Mouse (Mus musculus) hindbrain, postnatal 0 days (tissue): ENCODE measurements at regions not wholly inside any gene's neighbourhood (a gene's known extent, or its start where the extent isn't known, plus 50 kb on each side); places are given as distances from the start of the nearest gene placed in this dataset.

Source experiments
- ATAC-seq: fragments of 200-750 bp; cut with Nextera tagmentation; 2 replicates; pipeline ENCODE4 v1.8.0; 2017; ENCODE audit warnings: mild to moderate bottlenecking, moderate TSS enrichment, moderate library complexity
- DNase-seq: peaks from one replicate; pipeline ENCODE4 v3.0.0-alpha.2; 2015; ENCODE audit warnings: low spot score
- H3K27ac ChIP-seq: fragments of 300-500 bp; sonication (generic); 2 replicates; pipeline ENCODE4 v1.5.1; 2014; ENCODE audit warnings: mild to moderate bottlenecking
- H3K27me3 ChIP-seq: fragments of 300-500 bp; sonication (generic); 2 replicates; pipeline ENCODE4 v1.6.1; 2014; ENCODE audit warnings: low read length, mixed read lengths; ENCODE audit not compliant: insufficient read depth
- H3K36me3 ChIP-seq: fragments of 300-500 bp; sonication (generic); 2 replicates; pipeline ENCODE4 v1.6.1; 2014; ENCODE audit warnings: low read length, mixed read lengths; ENCODE audit not compliant: insufficient read depth
- H3K4me1 ChIP-seq: fragments of 300-500 bp; sonication (generic); 2 replicates; pipeline ENCODE4 v1.6.1; 2014; ENCODE audit warnings: antibody characterized with exemption, low read length, mixed read lengths; ENCODE audit not compliant: insufficient read depth
- H3K4me2 ChIP-seq: fragments of 300-500 bp; sonication (generic); 2 replicates; pipeline ENCODE4 v1.6.1; 2014; ENCODE audit warnings: low read depth, mild to moderate bottlenecking, low read length, moderate library complexity, mixed read lengths
- H3K4me3 ChIP-seq: fragments of 300-500 bp; sonication (generic); 2 replicates; pipeline ENCODE4 v1.5.1; 2014; ENCODE audit warnings: low read length
- H3K9ac ChIP-seq: fragments of 300-500 bp; sonication (generic); replicated peaks from 2 replicates; pipeline ENCODE4 v1.6.1; 2014; ENCODE audit warnings: mild to moderate bottlenecking, low read length, moderate library complexity, mixed read lengths
- H3K9me3 ChIP-seq: fragments of 300-500 bp; sonication (generic); 2 replicates; pipeline ENCODE4 v1.6.1; 2016; ENCODE audit warnings: low read length, mixed read lengths
- CTCF ChIP-seq: IDR thresholded peaks from 2 replicates; pipeline ENCODE4 v1.5.1; 2016; ENCODE audit warnings: antibody characterized with exemption, control low read depth, low read depth
- WGBS: fragments of 180-500 bp; shearing (Covaris S2); extraction: QIAGEN DNeasy Blood & Tissue Kit; methylation state at CpG from one replicate; pipeline ENCODE4 v1.1.7; 2014; 5-methylcytosine and 5-hydroxymethylcytosine counted together

DNA sequence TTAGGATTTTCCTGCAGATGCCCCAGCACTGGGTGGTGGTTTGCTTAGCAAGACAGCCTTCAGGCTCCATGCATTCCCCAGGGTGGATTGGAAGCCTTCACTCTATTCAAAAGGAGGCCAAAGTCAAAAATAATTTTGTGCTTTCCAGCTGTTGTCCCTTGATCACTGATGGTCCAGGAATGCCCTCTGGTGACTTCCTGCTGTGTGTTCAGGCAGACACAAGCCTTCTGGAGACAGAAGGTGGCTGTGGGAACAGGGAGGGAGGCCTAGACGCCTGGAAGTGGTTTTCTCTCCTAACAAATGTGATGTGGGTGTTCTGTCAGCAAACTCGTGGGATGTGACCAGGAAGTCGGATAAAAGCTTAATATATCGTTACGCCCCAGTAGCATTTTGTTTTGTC is 81.3 kb downstream of the Atp6ap1l start:
- H3K4me3 ChIP-seq = no peak overlapping the region
- 69% methylated on average over 5 of the region's 5 CpGs for WGBS
- H3K27me3 ChIP-seq = no peaks in the 10 kb centered on the region
- no peak overlapping the region for H3K4me2 ChIP-seq
- TF ChIP-seq CTCF = peak; percentile 34
- no peaks in the 10 kb centered on the region for H3K4me1 ChIP-seq
- DNase-seq (no peak), ATAC-seq (no peak)
- H3K9ac ChIP-seq = no peak overlapping the region
- no peaks in the 10 kb centered on the region for H3K36me3 ChIP-seq
- no peak overlapping the region for H3K27ac ChIP-seq
- no peaks in the 10 kb centered on the region for H3K9me3 ChIP-seq

DNA sequence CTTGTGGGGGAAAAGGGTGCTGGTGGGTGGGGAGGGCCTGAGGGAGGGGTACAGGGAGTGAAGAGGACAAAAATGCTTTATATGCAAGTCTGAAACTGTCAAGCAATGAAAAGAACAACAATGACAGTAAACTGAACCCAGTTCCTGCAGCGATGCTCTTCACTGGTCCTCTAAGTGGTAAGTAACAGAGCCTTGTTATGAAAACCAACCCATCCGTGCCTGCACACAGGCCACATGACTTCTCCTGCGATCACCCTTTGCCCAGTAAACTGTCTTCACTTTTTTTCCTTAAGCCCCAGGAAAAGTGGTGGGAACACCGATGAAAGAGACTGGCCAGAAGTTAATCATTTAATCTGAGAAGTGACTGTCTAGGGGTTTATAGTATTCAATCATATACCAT is 83.3 kb downstream of the Atp6ap1l start:
- H3K4me3 ChIP-seq = no peak overlapping the region
- ATAC-seq (no peak), DNase-seq (no peak)
- no peak overlapping the region for H3K9ac ChIP-seq
- H3K36me3 ChIP-seq = no peaks in the 10 kb centered on the region
- H3K9me3 ChIP-seq = no peaks in the 10 kb centered on the region
- no peak for TF ChIP-seq CTCF
- H3K27me3 ChIP-seq = no peaks in the 10 kb centered on the region
- no peaks in the 10 kb centered on the region for H3K4me1 ChIP-seq
- H3K4me2 ChIP-seq = no peak overlapping the region
- H3K27ac ChIP-seq = no peak overlapping the region
- WGBS = 83% methylated on average over 4 of the region's 4 CpGs

DNA sequence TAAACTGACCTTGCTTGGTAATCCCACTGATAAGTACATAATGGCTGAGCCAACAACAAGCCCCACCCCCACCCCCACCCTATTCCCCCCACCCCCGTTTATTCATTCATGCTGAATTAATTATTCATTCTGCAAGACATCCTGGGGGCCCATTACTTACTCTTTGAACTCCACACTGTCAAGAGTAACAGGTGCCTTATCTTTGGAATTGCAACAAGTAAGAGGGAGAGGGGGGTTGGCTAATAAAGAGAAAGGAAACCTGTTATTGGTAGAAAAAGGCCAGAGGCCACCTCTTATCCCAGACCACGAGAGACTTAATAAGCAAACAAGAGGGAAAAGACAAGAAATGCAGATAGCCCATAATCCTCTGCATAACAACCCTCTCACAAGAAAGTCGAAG is 84.7 kb downstream of the Atp6ap1l start:
- Histone ChIP-seq H3K27ac (no peak overlapping the region), H3K36me3 (no peaks in the 10 kb centered on the region), H3K4me1 (no peaks in the 10 kb centered on the region), H3K9me3 (no peaks in the 10 kb centered on the region), H3K9ac (no peak overlapping the region), H3K27me3 (no peaks in the 10 kb centered on the region), H3K4me2 (no peak overlapping the region), H3K4me3 (no peak overlapping the region)
- no peak for ATAC-seq
- 32% methylated on average over 3 of the region's 3 CpGs for WGBS
- no peak for DNase-seq
- TF ChIP-seq CTCF = no peak

DNA sequence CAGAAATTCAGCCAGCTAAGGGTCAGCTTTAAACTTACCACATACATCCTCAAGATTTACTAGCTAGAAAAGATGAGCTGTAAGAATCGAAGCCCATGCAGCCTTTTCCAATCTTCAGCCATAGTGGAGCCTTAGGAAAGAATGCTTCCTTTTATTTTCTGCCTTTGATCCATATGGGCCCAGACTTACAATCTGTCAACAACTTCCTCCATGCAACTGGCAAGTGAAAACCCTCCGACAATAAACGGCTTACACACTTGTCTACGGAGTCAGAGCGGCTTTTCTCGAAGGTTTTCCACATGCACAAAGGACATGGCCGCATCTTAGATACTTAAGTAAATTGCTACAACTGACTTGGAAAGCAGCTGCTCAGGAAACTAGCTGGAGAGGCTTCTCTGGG is 85.2 kb downstream of the Atp6ap1l start:
- TF ChIP-seq CTCF = no peak
- no peaks in the 10 kb centered on the region for H3K27me3 ChIP-seq
- ATAC-seq = no peak
- no peak overlapping the region for H3K27ac ChIP-seq
- 70% methylated on average over 7 of the region's 7 CpGs for WGBS
- H3K4me2 ChIP-seq = no peak overlapping the region
- H3K4me1 ChIP-seq = no peaks in the 10 kb centered on the region
- H3K4me3 ChIP-seq = no peak overlapping the region
- H3K36me3 ChIP-seq = no peaks in the 10 kb centered on the region
- no peaks in the 10 kb centered on the region for H3K9me3 ChIP-seq
- no peak for DNase-seq
- H3K9ac ChIP-seq = no peak overlapping the region

DNA sequence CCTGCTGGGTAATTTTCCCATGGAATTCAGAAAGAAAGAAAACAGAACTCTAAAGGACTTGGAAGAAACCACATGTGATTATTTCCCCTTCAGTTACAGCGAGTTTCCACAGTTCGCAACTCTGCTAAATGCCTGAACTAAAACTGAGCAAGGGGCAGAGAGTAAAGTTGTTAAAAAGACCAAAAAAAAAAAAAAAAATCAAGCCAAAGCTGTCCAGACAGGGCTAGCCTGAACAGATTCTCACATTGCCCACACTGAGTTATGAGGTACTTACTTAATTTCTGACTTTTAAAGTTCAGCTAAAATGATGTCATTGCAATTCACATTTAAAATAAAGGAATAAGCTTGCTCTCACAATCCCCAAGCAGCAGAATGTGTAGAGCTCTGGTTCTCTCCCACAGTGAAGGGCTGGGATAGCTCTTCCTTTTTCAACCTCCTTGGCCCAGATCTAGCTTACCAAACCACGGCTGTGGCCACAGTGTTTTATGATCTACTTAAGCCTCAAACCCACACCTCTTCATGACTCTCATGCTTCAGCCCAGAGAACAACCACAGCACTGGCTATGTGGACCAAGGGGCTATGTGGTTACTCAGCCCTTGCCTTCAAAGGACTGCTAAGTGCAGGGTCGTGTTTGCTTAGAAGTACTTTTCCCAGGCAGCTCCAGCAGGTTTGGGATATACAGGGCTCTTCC is 90.8 kb downstream of the Atp6ap1l start:
- Histone ChIP-seq H3K4me3 (no peak overlapping the region), H3K4me2 (no peak overlapping the region), H3K27me3 (no peaks in the 10 kb centered on the region), H3K27ac (no peak overlapping the region), H3K9ac (no peak overlapping the region), H3K9me3 (no peaks in the 10 kb centered on the region), H3K4me1 (no peaks in the 10 kb centered on the region), H3K36me3 (no peaks in the 10 kb centered on the region)
- WGBS = 74% methylated on average over 4 of the region's 4 CpGs
- ATAC-seq (no peak), DNase-seq (no peak)
- TF ChIP-seq CTCF = no peak

DNA sequence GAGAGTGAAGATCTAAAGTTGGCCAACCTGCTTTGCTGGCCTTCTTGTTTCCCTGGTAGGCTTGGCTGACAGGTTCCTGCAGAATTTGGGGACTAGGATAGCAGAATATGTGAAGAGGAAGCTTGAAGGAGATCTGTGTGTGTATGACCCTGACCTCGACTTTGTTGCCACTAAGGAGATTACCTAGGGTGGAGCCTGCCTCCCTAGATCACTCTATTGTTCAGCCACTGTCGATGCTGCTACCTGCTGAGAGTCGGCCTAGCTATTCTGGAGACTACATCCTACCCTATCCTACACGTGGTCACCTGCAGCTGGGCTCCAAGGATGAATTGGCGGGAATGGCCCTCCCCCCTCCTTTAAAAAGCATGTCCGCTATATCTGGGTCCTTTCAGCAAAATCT is 95.1 kb downstream of the Atp6ap1l start:
- Histone ChIP-seq H3K4me1 (no peaks in the 10 kb centered on the region), H3K36me3 (no peaks in the 10 kb centered on the region), H3K27me3 (no peaks in the 10 kb centered on the region), H3K4me3 (no peak overlapping the region), H3K27ac (no peak overlapping the region), H3K9me3 (no peaks in the 10 kb centered on the region), H3K9ac (no peak overlapping the region), H3K4me2 (no peak overlapping the region)
- WGBS = 73% methylated on average over 6 of the region's 6 CpGs
- DNase-seq (no peak), ATAC-seq (no peak)
- no peak for TF ChIP-seq CTCF

DNA sequence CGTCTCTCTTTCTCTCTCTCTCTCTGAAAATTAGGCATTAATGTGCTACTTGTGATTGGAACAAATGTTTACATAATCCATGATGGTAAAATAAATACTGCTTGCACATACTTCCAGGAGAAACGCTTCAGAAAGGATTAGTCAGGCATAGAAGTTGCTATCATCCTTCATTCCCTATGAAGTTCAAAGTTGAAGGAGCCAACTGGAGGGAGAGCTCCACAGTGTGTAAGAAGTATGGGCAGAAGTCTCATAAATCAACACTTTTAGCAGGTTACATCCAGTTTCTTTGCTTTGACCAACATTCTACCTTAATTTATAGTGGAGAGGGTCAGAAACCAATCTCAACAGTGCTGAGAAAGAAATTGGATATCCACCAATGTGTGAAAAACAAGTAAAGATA is 105.5 kb downstream of the Atp6ap1l start:
- no peak overlapping the region for H3K4me3 ChIP-seq
- H3K36me3 ChIP-seq = no peaks in the 10 kb centered on the region
- no peak overlapping the region for H3K9ac ChIP-seq
- no peak for ATAC-seq
- 77% methylated on average over 2 of the region's 2 CpGs for WGBS
- no peaks in the 10 kb centered on the region for H3K4me1 ChIP-seq
- TF ChIP-seq CTCF = no peak
- H3K4me2 ChIP-seq = no peak overlapping the region
- no peaks in the 10 kb centered on the region for H3K9me3 ChIP-seq
- no peak overlapping the region for H3K27ac ChIP-seq
- no peak for DNase-seq
- no peaks in the 10 kb centered on the region for H3K27me3 ChIP-seq
